Mouse (Mus musculus) layer of hippocampus, adult 9-11 months (tissue): ENCODE measurements around the gene Olfr385.
"Not testable (repeated sequence)": the region's sequence is repeated elsewhere in the genome, so short reads cannot be mapped to it uniquely, and the experiment has no call there.

Source experiments
- DNase-seq: peaks from one replicate; pipeline ENCODE4 v3.0.0; 2022

Olfr385 gene

DNA sequence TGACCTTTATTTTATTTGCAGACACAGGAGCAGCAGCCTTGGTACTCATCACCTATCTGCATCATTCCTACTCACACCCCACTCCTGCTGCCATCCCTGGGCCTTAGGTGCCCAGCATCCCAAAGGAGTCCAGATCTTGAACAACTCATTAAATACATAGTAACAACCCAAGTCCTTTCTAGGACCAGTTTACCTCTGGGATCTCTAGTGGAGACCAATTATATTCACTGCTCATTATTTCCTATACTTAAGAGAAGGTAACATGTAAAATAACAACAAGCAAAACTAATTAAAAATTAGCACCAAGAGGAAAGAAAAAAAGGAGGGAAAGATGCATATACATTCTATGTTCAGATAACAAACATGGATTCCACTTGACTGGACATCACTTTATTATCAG is at the start of gene Olfr385:
Gene Olfr385 (minus strand): TSS at position 101 of the 400 bp plus-strand sequence.
- DNase-seq = no peak

DNA sequence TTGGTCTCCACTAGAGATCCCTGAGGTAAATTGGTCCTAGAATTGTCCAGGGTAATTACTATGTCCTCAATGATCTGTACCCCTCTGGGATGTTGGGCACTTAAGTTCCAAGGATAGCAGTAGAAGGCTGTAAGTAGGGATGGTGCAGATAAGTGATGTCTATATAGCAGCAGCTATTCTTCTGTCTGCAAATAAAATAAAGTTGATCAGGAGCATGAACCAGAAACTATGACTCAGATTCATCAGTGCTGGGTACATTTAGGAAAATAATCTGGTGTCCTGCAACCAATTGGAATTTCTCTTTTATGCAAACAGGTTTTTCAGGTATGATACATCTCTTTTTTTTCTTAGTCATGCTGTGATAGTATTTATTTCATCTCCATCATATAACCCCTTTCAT is 5.5 kb upstream of the Olfr385 start, which contains the start of gene Olfr384:
Gene Olfr384 (plus strand): TSS at position 301 of the 400 bp plus-strand sequence.
- DNase-seq = no peak

DNA sequence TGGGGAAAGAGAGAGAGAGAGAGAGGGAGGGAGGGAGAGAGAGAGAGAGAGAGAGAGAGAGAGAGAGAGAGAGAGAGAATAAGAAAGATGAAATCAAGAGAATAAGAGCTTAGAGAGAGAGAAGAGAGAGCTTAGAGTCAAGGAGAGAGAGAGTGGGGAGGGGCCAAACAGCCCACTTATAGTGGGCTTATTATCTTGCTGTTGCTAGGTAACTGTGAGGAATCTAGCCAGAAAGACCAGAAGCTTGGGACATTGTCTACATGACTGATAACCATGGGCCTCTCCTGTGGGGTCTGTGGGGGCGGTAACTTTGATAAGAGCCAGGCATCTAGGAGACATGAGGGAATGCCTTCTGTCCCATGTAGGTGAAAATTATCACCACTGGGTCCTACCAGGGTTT is 9.6 kb downstream of the Olfr385 start:
- not testable (repeated sequence) for DNase-seq

DNA sequence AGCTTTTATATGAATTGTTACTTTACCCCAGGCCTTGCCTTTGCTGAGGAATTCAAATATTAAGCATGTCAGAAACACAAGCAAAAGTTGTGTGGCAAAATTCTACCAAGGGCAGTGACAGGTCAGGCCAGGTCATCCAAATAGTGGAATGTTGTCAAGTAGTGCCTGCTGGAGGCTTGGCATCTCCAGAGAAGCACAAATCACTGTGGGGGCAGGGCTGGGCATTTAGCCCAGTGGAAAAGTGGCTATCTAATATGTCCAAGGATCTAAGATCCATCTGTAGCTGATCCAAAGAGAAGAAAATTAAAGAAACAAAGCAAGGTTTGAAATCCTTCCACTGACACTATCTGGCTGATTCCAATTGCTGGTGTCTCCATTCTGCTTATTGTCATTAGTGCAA is 12.9 kb downstream of the Olfr385 start:
- no peak for DNase-seq
